ENCODE assay signal across 13 mouse cellular contexts in genomic region chr5:53922149-53922904, GRCm38 (mm10).
DNase-seq lines count a peak whose midpoint lies in the region; ATAC-seq lines count a peak whose summit lies in the region.
"Had no signal": no experiment of that assay in that cellular context is flagged by ENCODE, and none has a peak within 500 bp of the region (broad histone marks: within the 10 kb centered on the region; RNA-seq: fewer than 3 reads in every experiment).

No protein-coding gene starts in this region.

- H3K4me2 ChIP-seq in forebrain, embryonic 11.5 days (ENCODE audit: low read depth, low read length, severe bottlenecking), result no peak overlapping the region
- H3K4me2 ChIP-seq in neural tube, embryonic 14.5 days (ENCODE audit: low read depth, low read length), result no peak overlapping the region
- H3K4me2 ChIP-seq in neural tube, embryonic 15.5 days, result no peak overlapping the region
- no peak overlapping the region for H3K4me2 ChIP-seq in limb, embryonic 12.5 days

- no peaks in the 10 kb centered on the region for H3K36me3 ChIP-seq in forebrain, embryonic 11.5 days (ENCODE audit: control insufficient read depth, insufficient read depth, low read length)
- H3K36me3 ChIP-seq in forebrain, embryonic 10.5 days (replicated peaks), result no peaks in the 10 kb centered on the region
- H3K36me3 ChIP-seq in neural tube, embryonic 14.5 days (ENCODE audit: control insufficient read depth, insufficient read depth, low read length), result no peaks in the 10 kb centered on the region
- H3K36me3 ChIP-seq in neural tube, embryonic 15.5 days, result no peaks in the 10 kb centered on the region
- no peaks in the 10 kb centered on the region for H3K36me3 ChIP-seq in limb, embryonic 12.5 days

- no peak overlapping the region for H3K9ac ChIP-seq in forebrain, embryonic 11.5 days (ENCODE audit: low read length)
- H3K9ac ChIP-seq in neural tube, embryonic 14.5 days (replicated peaks; ENCODE audit: low read depth, low read length), result no peak overlapping the region
- H3K9ac ChIP-seq in neural tube, embryonic 15.5 days (replicated peaks), result no peak overlapping the region
- H3K9ac ChIP-seq in limb, embryonic 12.5 days (replicated peaks), result no peak overlapping the region
- H3K9ac ChIP-seq: liver, embryonic 14.5 days had no signal

- 0 out of 2 replicates have a peak, but pooled peaks cover 4% of the 10 kb centered on the region for H3K4me1 ChIP-seq in forebrain, embryonic 11.5 days (replicated peaks; ENCODE audit: control insufficient read depth, insufficient read depth, low read length)
- peaks cover 12% of the 10 kb centered on the region for H3K4me1 ChIP-seq in forebrain, embryonic 10.5 days
- H3K4me1 ChIP-seq in neural tube, embryonic 14.5 days (ENCODE audit: control insufficient read depth, insufficient read depth, low read length), result no peaks in the 10 kb centered on the region
- H3K4me1 ChIP-seq in neural tube, embryonic 15.5 days, result no peaks in the 10 kb centered on the region
- H3K4me1 ChIP-seq in limb, embryonic 12.5 days (replicated peaks), result peaks cover 16% of the 10 kb centered on the region

- H3K27ac ChIP-seq in forebrain, embryonic 11.5 days (ENCODE audit: low read depth, low read length), result no peak overlapping the region
- H3K27ac ChIP-seq in forebrain, embryonic 10.5 days, result no peak overlapping the region
- no peak overlapping the region for H3K27ac ChIP-seq in neural tube, embryonic 14.5 days (ENCODE audit: low read depth, low read length)
- H3K27ac ChIP-seq in neural tube, embryonic 15.5 days (replicated peaks), result no peak overlapping the region
- H3K27ac ChIP-seq in limb, embryonic 12.5 days, result no peak overlapping the region
- H3K27ac ChIP-seq: heart, adult 2 months; liver, embryonic 14.5 days had no signal

- 51% methylated on average over 10 of the region's 10 CpGs for WGBS in forebrain, embryonic 11.5 days
- WGBS in forebrain, embryonic 10.5 days, result 73% methylated on average over 10 of the region's 10 CpGs
- 65% methylated on average over 10 of the region's 10 CpGs for WGBS in neural tube, embryonic 14.5 days
- 61% methylated on average over 10 of the region's 10 CpGs for WGBS in neural tube, embryonic 15.5 days
- 48% methylated on average over 10 of the region's 10 CpGs for WGBS in limb, embryonic 12.5 days

- H3K27me3 ChIP-seq in forebrain, embryonic 11.5 days (ENCODE audit: control insufficient read depth, insufficient read depth, low read length), result no peaks in the 10 kb centered on the region
- H3K27me3 ChIP-seq in forebrain, embryonic 10.5 days (ENCODE audit: poor library complexity, severe bottlenecking), result no peaks in the 10 kb centered on the region
- no peaks in the 10 kb centered on the region for H3K27me3 ChIP-seq in neural tube, embryonic 14.5 days (ENCODE audit: control insufficient read depth, insufficient read depth, low read length)
- H3K27me3 ChIP-seq in neural tube, embryonic 15.5 days (replicated peaks), result no peaks in the 10 kb centered on the region
- H3K27me3 ChIP-seq in limb, embryonic 12.5 days, result no peaks in the 10 kb centered on the region

- no peak overlapping the region for H3K4me3 ChIP-seq in forebrain, embryonic 11.5 days (ENCODE audit: low read depth, low read length)
- H3K4me3 ChIP-seq in forebrain, embryonic 10.5 days, result no peak overlapping the region
- no peak overlapping the region for H3K4me3 ChIP-seq in neural tube, embryonic 14.5 days (ENCODE audit: low read depth, low read length)
- no peak overlapping the region for H3K4me3 ChIP-seq in neural tube, embryonic 15.5 days (replicated peaks)
- H3K4me3 ChIP-seq in limb, embryonic 12.5 days (replicated peaks), result no peak overlapping the region
- H3K4me3 ChIP-seq: heart, adult 2 months had no signal

- peak; percentile 57 for DNase-seq in forebrain, embryonic 11.5 days (ENCODE audit: low spot score)
- no peak for DNase-seq in forebrain, embryonic 10.5 days (ENCODE audit: extremely low spot score, low spot score)
- no peak for DNase-seq in ovary, adult 18-20 months (ENCODE audit: low spot score)
- DNase-seq in adipocyte (ENCODE audit: low spot score), result no peak
- no peak for DNase-seq in kidney, adult 11 months
- DNase-seq: cerebellum, adult 8-10 months; heart, adult 2 months; heart, postnatal 14 days had no signal

- peak; percentile 83 for ATAC-seq in forebrain, embryonic 11.5 days (replicated peaks; ENCODE audit: low FRiP score)
- ATAC-seq in neural tube, embryonic 14.5 days (ENCODE audit: low read depth), result peak; percentile 28; the same call in 1 of the 2 replicates
- no peak for ATAC-seq in neural tube, embryonic 15.5 days (ENCODE audit: low FRiP score)
- peak; percentile 48; the same call in 1 of the 2 replicates for ATAC-seq in limb, embryonic 12.5 days (ENCODE audit: insufficient number of reproducible peaks, insufficient read depth, low FRiP score, low TSS enrichment, low read depth)
- ATAC-seq: intestine, postnatal 0 days had no signal

- H3K9me3 ChIP-seq in forebrain, embryonic 11.5 days (ENCODE audit: control insufficient read depth, low read length), result no peaks in the 10 kb centered on the region
- no peaks in the 10 kb centered on the region for H3K9me3 ChIP-seq in forebrain, embryonic 10.5 days
- no peaks in the 10 kb centered on the region for H3K9me3 ChIP-seq in neural tube, embryonic 14.5 days (ENCODE audit: control insufficient read depth, low read length)
- no peaks in the 10 kb centered on the region for H3K9me3 ChIP-seq in neural tube, embryonic 15.5 days (replicated peaks)
- H3K9me3 ChIP-seq in limb, embryonic 12.5 days, result peaks cover 5% of the 10 kb centered on the region; the same call in 1 of the 2 replicates
